Mouse (Mus musculus) lung, embryonic 15.5 days (tissue): ENCODE data around the gene Bmp8b. TPM values are rescaled to one million over a fixed set of nuclear protein-coding genes. Genes with fewer than 3 reads are reported as not detected.
"Not testable (repeated sequence)": the region's sequence is repeated elsewhere in the genome, so short reads cannot be mapped to it uniquely, and the experiment has no call there.

Experiments
- ATAC-seq: fragments of 200-750 bp; cut with Nextera tagmentation; 2 replicates; pipeline ENCODE4 v1.8.0; 2017; ENCODE audit warnings: moderate number of reproducible peaks, borderline replicate concordance; ENCODE audit not compliant: low FRiP score, low TSS enrichment; ENCODE audit errors: extremely low read depth
- H3K27ac ChIP-seq: fragments of 300-500 bp; sonication (generic); 2 replicates; pipeline ENCODE4 v1.5.1; 2015; ENCODE audit warnings: moderate library complexity, mild to moderate bottlenecking, inconsistent platforms
- H3K27me3 ChIP-seq: fragments of 300-500 bp; sonication (generic); 2 replicates; pipeline ENCODE4 v1.6.1; 2015; ENCODE audit warnings: inconsistent platforms
- H3K36me3 ChIP-seq: fragments of 300-500 bp; sonication (generic); 2 replicates; pipeline ENCODE4 v1.6.1; 2015; ENCODE audit warnings: inconsistent platforms
- H3K4me1 ChIP-seq: fragments of 300-500 bp; sonication (generic); 2 replicates; pipeline ENCODE4 v1.6.1; 2015; ENCODE audit warnings: inconsistent platforms
- H3K4me2 ChIP-seq: fragments of 300-500 bp; sonication (generic); 2 replicates; pipeline ENCODE4 v1.6.1; 2015; ENCODE audit warnings: inconsistent platforms, mild to moderate bottlenecking, moderate library complexity
- H3K4me3 ChIP-seq: fragments of 300-500 bp; sonication (generic); 2 replicates; pipeline ENCODE4 v1.5.1; 2015; ENCODE audit warnings: mild to moderate bottlenecking, inconsistent platforms
- H3K9ac ChIP-seq: fragments of 300-500 bp; sonication (generic); 2 replicates; pipeline ENCODE4 v1.6.1; 2015; ENCODE audit warnings: inconsistent platforms
- H3K9me3 ChIP-seq: fragments of 300-500 bp; sonication (generic); 2 replicates; pipeline ENCODE4 v1.6.1; 2016; ENCODE audit warnings: inconsistent platforms
- WGBS: fragments of 180-500 bp; shearing (Covaris S2); methylation state at CpG from one replicate; pipeline ENCODE4 v1.1.7; 2015; 5-methylcytosine and 5-hydroxymethylcytosine counted together
- polyA plus RNA-seq: library from polyadenylated mRNA; unstranded; fragments of >200 nt; fragmentation: Nextera tagmentation; extraction: Ambion mirVana; gene quantifications from 2 replicates; pipeline ENCODE4 v1.2.1, GENCODE M21; 2015

The Bmp8b gene
- polyA plus RNA-seq, 1 experiment from 2014 or later = 1.6 TPM

DNA sequence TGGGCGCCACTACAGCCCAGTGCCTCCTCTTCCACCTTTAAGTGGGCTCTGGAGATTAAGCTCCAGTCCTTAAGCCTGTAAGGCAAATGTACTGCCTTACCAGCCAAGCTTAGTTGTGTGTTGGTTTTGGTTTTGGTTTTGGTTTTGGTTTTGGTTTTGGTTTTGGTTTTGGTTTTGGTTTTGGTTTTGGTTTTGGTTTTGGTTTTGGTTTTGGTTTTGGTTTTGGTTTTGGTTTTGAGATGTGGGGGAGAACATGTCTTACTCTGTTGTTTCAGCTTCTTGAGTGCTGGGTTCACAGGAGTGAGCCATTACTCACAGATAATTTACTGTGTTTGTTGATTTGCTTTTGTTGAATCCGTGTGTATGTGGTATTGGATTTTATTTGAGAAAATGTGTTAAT is 19.7 kb upstream of the Bmp8b start:
- WGBS = 69% methylated on average over 2 of the region's 2 CpGs
- Histone ChIP-seq H3K27me3 (0 out of 2 replicates have a peak, but pooled peaks cover 5% of the 10 kb centered on the region), H3K4me2 (no peak overlapping the region), H3K9me3 (no peaks in the 10 kb centered on the region), H3K36me3 (no peaks in the 10 kb centered on the region), H3K27ac (no peak overlapping the region), H3K4me3 (no peak overlapping the region), H3K9ac (no peak overlapping the region), H3K4me1 (no peaks in the 10 kb centered on the region)
- no peak for ATAC-seq

DNA sequence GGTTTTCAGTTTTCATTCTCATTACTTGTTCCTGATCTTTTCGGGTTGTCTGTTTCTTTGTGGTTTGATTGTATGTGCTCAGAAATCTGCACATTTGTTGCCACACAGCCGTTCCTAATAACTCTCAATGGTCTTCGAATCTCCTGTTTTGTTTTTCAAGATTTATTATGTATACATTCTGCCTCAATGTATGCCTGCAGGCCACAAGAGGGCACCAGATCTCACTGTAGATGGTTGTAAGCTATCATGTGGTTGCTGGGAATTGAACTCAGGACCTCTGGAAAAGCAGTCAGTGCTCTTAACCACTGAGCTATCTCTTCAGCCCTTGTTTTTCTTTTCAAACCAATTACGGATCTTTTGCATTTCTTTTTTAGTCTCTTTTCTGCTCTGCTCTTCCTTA is 18.6 kb upstream of the Bmp8b start:
- no peak overlapping the region for H3K4me2 ChIP-seq
- 84% methylated on average over 4 of the region's 4 CpGs for WGBS
- H3K27me3 ChIP-seq = 0 out of 2 replicates have a peak, but pooled peaks cover 5% of the 10 kb centered on the region
- no peaks in the 10 kb centered on the region for H3K36me3 ChIP-seq
- H3K9ac ChIP-seq = no peak overlapping the region
- no peak overlapping the region for H3K27ac ChIP-seq
- no peaks in the 10 kb centered on the region for H3K9me3 ChIP-seq
- no peaks in the 10 kb centered on the region for H3K4me1 ChIP-seq
- H3K4me3 ChIP-seq = no peak overlapping the region
- no peak for ATAC-seq

DNA sequence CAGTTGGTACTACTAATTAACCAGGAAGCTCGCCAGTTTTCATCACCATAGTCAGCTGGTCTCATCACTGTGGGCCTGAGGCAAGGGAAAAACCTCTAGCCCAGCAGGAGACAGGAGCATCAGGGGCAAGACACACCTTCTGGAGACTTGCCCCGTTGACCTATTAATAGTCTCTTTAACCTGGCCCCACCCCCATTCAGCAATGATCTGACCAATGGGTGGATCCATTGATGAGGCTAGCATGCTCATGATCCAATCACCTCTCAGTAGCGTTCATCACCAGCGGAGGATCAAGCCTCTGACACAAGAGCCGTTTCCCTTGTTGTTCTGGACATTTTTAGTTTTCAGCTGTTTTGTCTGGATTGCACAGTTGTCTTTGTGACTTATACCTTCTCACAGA is 12.3 kb upstream of the Bmp8b start:
- Histone ChIP-seq H3K4me3 (no peak overlapping the region), H3K4me1 (no peaks in the 10 kb centered on the region), H3K27ac (peak overlapping the region; percentile 73; the same call in 1 of the 2 replicates), H3K4me2 (no peak overlapping the region), H3K27me3 (no peaks in the 10 kb centered on the region), H3K36me3 (no peaks in the 10 kb centered on the region), H3K9ac (no peak overlapping the region), H3K9me3 (no peaks in the 10 kb centered on the region)
- no peak for ATAC-seq
- 59% methylated on average over 5 of the region's 5 CpGs for WGBS

DNA sequence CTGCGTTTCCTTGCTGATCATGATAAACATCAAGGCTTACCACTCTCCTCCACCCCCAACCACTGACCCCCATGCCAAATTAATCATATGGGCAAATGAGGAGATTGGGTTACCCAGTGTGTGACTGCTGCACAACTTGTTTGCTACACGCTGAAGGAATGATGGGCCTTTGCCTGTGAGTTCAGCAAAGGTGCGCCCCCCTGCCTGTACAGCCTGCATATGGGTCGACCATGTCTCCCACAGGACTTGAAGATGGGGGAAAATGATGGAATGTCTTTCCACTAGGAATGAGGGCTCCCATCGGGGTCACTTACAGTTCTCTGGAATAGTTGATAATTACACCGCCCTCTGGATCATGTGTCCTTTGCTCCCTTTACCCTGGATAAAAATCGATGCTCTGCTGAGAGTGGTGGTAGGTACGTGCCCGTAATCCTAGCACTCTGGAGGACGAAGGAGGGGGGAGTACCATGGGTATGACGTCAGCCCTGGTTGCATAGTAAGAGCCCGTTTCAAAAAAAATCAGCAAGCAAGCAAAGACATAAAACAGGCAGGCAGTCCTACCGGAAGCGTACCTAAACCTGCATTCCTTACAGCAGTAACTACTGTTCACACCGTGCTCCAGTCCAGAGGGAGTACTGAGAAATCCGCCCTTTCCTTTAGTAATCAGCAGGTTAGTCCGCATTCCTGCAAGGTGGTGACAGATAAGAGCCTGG is 11.7 kb upstream of the Bmp8b start:
- Histone ChIP-seq H3K4me3 (0 out of 2 replicates have a peak overlapping the region, but pooled peaks have one; percentile 10), H3K27me3 (no peaks in the 10 kb centered on the region), H3K27ac (peak overlapping the region; percentile 73), H3K36me3 (no peaks in the 10 kb centered on the region), H3K9ac (no peak overlapping the region), H3K9me3 (no peaks in the 10 kb centered on the region), H3K4me1 (no peaks in the 10 kb centered on the region), H3K4me2 (peak overlapping the region; percentile 41)
- 31% methylated on average over 17 of the region's 17 CpGs for WGBS
- peak; percentile 87 for ATAC-seq

DNA sequence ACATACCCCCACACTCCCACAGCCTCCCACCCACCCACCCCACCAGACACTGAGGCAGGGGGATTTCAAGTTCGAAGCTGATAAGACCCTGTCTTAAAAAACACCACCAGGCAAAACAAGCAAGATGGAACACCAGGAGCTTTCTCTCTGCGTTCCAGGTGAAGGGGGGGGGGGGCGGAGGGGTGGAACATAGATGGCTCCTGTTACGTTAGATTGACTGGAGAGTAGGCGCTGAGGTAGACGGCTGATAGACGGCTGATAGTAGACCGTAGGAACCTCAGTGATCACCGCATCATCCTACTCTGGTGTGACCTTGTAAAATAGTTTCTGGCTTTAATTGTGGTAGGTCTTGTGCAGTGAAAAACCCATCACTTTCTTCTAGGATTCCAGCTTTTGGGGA is 11.1 kb upstream of the Bmp8b start:
- Histone ChIP-seq H3K27me3 (no peaks in the 10 kb centered on the region), H3K9ac (no peak overlapping the region), H3K4me1 (no peaks in the 10 kb centered on the region), H3K4me2 (peak overlapping the region; percentile 41; the same call in 1 of the 2 replicates), H3K27ac (peak overlapping the region; percentile 73; the same call in 1 of the 2 replicates), H3K9me3 (no peaks in the 10 kb centered on the region), H3K36me3 (no peaks in the 10 kb centered on the region), H3K4me3 (no peak overlapping the region)
- peak; percentile 67; the same call in 1 of the 2 replicates for ATAC-seq
- WGBS = 30% methylated on average over 9 of the region's 9 CpGs

DNA sequence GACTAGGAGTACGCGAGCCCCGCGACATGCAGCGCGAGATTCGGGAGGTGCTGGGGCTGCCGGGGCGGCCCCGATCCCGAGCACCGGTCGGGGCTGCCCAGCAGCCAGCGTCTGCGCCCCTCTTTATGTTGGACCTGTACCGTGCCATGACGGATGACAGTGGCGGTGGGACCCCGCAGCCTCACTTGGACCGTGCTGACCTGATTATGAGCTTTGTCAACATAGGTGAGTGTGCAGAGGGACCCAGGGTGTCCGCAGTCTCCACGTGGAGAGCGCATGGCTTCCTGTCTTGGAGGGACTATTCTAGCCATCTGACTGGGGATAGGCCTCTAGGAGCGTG is 456 bp downstream of the Bmp8b start:
- H3K27me3 ChIP-seq = peaks cover 51% of the 10 kb centered on the region
- H3K4me3 ChIP-seq = peak overlapping the region; percentile 26
- no peak overlapping the region for H3K9ac ChIP-seq
- 16% methylated on average over 24 of the region's 24 CpGs for WGBS
- no peaks in the 10 kb centered on the region for H3K36me3 ChIP-seq
- H3K27ac ChIP-seq = no peak overlapping the region
- H3K9me3 ChIP-seq = no peaks in the 10 kb centered on the region
- ATAC-seq = peak; percentile 37; the same call in 1 of the 2 replicates
- H3K4me2 ChIP-seq = peak overlapping the region; percentile 53
- H3K4me1 ChIP-seq = peaks cover 10% of the 10 kb centered on the region

DNA sequence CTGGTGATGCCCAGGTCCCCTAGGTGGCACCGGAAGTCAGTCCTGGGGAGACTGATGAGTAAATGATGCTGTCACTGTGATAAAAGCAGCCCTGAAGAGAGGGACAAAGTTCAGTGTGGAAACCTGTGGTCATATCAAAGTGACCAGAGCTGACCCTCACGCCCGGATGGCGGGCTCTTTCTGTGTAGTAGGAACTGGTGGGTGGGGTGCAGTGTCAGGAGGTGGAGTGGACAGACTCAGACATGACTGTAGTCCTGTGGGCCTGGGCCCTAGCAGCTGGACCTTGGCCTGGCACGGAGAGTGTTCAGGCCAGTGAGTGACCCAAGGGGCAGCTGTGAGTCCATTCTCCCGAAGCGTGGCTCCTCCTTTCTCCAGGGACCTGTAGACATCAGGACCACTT is 964 bp downstream of the Bmp8b start:
- H3K4me1 ChIP-seq, H3K27ac ChIP-seq, H3K36me3 ChIP-seq, ATAC-seq, H3K9me3 ChIP-seq, H3K4me2 ChIP-seq, H3K4me3 ChIP-seq, H3K9ac ChIP-seq: not testable (repeated sequence)
- 70% methylated on average over 7 of the region's 7 CpGs for WGBS
- peaks cover 51% of the 10 kb centered on the region for H3K27me3 ChIP-seq

DNA sequence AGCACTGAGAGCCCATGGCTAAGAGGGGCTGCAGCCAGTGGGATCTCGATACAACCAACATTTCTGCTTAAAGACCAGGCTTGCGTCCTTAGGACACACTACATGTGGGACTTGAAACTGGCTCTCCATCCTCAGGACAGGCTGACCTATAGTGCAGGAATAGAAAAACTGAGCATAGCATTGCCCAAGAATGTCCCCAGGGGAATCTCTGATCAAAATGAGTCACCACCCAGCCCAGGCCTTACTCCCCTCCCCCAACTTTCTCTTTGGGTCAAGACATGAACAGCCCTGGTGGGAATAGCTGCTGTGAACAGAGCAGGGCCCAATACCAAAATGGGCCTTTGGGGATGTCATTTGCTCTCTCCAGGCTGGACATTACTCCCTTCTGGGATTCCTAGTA is 1.9 kb downstream of the Bmp8b start:
- no peak overlapping the region for H3K9ac ChIP-seq
- no peak overlapping the region for H3K27ac ChIP-seq
- peaks cover 51% of the 10 kb centered on the region for H3K27me3 ChIP-seq
- 89% methylated on average over 2 of the region's 2 CpGs for WGBS
- no peaks in the 10 kb centered on the region for H3K36me3 ChIP-seq
- H3K4me2 ChIP-seq = no peak overlapping the region
- no peak for ATAC-seq
- H3K4me3 ChIP-seq = no peak overlapping the region
- no peaks in the 10 kb centered on the region for H3K9me3 ChIP-seq
- H3K4me1 ChIP-seq = peaks cover 10% of the 10 kb centered on the region

DNA sequence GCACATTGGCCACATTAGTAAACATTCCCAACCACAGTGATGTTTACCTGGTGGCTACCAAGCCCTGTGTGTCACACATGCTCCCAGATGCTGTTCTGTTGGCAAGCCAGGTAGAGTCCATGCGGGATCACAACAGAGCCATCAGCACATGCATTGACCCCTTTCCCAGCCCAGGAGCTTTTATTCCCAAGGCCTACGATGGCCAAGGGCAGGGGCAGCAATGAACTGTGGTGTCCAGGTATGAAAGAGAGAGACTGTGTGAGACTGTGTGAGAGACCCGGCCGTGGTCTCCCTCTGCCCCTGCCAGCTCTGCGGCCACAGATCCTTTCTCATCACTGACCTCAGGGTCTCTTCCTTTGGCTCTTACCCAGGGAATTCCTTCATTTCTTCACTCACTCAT is 3.1 kb downstream of the Bmp8b start:
- ATAC-seq = no peak
- no peak overlapping the region for H3K4me3 ChIP-seq
- H3K27ac ChIP-seq = no peak overlapping the region
- H3K4me2 ChIP-seq = no peak overlapping the region
- peaks cover 10% of the 10 kb centered on the region for H3K4me1 ChIP-seq
- H3K9ac ChIP-seq = no peak overlapping the region
- no peaks in the 10 kb centered on the region for H3K36me3 ChIP-seq
- no peaks in the 10 kb centered on the region for H3K9me3 ChIP-seq
- peaks cover 48% of the 10 kb centered on the region for H3K27me3 ChIP-seq
- 88% methylated on average over 5 of the region's 5 CpGs for WGBS

DNA sequence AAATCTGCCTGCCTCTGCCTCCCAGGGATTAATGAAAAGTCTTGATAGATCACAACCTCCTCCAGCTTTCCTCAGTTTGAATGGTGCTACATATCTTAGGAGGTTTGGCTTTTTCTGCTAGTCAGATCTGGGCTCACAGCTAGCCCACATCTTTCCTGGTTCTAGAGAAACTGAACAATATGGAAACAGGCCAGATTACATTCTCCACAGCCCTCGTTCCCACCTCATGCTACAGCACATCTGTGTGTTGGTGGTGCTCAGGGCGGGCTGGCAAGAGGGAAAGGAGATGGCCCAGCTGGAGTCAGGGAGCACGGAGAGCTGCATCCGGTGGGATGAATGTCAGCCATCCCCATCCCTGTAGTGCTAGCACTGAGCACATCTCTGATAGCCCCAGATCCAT is 5.8 kb downstream of the Bmp8b start:
- peaks cover 23% of the 10 kb centered on the region for H3K27me3 ChIP-seq
- no peaks in the 10 kb centered on the region for H3K9me3 ChIP-seq
- H3K4me1 ChIP-seq = no peaks in the 10 kb centered on the region
- no peak overlapping the region for H3K4me3 ChIP-seq
- H3K9ac ChIP-seq = no peak overlapping the region
- no peak for ATAC-seq
- no peaks in the 10 kb centered on the region for H3K36me3 ChIP-seq
- no peak overlapping the region for H3K4me2 ChIP-seq
- 74% methylated on average over 4 of the region's 4 CpGs for WGBS
- no peak overlapping the region for H3K27ac ChIP-seq

DNA sequence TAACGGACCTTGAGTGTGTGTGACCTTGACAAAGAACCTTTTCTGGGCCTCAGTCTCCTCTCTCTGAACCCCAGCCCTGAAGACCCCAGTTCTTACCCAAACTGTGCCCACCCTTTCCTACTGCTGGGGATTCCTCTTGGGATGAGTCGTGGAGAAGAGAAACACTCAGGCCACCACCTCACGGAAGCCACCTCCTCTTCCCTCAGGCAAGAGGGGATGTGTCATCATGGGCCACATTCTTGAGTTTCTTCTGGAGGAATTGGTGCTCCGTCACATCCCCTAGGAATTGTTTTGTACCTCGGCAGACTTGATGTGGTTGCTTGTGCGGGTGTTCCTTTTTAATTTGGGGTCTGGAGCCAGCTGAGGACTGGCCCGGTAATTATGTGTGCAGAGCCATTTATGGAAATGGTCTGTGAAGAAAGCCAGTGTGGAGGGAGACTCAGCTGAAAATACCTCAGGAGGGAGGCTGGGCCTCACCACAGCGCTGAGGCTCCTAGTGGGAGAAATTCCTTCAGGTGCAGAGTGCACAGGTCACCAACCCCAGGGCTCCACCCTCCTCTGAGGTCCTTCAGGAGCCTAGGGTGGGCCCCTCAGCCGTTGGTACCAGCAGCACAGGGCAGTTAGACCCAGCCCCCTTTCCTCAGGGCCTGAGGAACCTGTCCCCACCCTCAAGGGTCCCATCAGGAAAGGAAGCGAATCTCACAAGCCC is 6.5 kb downstream of the Bmp8b start:
- not testable (repeated sequence) for H3K4me3 ChIP-seq, H3K27ac ChIP-seq, H3K4me2 ChIP-seq, H3K9ac ChIP-seq, H3K9me3 ChIP-seq, H3K4me1 ChIP-seq, ATAC-seq, H3K36me3 ChIP-seq
- peaks cover 22% of the 10 kb centered on the region for H3K27me3 ChIP-seq
- 72% methylated on average over 10 of the region's 10 CpGs for WGBS

DNA sequence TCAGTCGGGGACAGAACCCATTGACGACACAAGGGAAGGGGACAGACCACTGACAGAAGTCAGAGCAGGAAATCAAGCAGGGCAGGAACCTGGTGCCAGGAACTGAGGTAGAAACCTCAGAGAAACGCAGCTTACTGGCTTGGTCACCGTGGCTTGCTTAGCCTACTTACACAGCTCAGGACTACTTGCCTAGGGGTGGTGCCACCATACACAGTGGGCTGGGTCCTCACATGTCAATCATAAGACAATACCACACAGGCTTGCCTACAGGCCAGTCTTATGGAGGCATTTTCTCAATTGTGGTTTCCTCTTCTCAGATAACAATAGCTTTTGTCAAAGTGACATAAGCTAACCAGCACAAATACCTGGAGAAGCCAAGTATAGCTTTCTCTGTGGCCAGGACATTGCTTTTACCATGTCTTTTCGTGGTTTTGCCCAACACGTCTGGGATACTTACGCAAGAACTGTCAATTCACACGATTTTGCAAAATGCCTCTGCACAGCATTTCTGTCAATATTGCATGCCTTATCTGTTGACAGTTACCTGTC is 7.3 kb downstream of the Bmp8b start:
- Histone ChIP-seq H3K4me2 (no peak overlapping the region), H3K9ac (no peak overlapping the region), H3K9me3 (no peaks in the 10 kb centered on the region), H3K4me1 (peaks cover 3% of the 10 kb centered on the region; the same call in 1 of the 2 replicates), H3K36me3 (no peaks in the 10 kb centered on the region), H3K27ac (no peak overlapping the region), H3K4me3 (no peak overlapping the region), H3K27me3 (peaks cover 20% of the 10 kb centered on the region)
- WGBS = 70% methylated on average over 8 of the region's 8 CpGs
- no peak for ATAC-seq
